Mouse (Mus musculus): ENCODE data around the gene Arrdc4. TPM values are rescaled to one million over a fixed set of nuclear protein-coding genes. Genes with fewer than 3 reads are reported as not detected.

Arrdc4 gene
- total and polyA plus RNA-seq, 3 experiments, result not detected

- Histone ChIP-seq H3K79me2 (ENCODE audit: control insufficient read depth, insufficient read depth, low read length, poor library complexity) (no peaks in the 10 kb centered on the region), H3K27ac (ENCODE audit: control insufficient read depth, low read depth, low read length) (no peak overlapping the region), H3K27me3 (ENCODE audit: control insufficient read depth in 1 of 2, insufficient read depth in 2 of 2, low read length in 2 of 2) (no peaks in the 10 kb centered on the region), H3K4me3 (ENCODE audit: control insufficient read depth in 1 of 2, insufficient read depth in 1 of 2, low read depth in 2 of 2, low read length in 2 of 2) (no peak overlapping the region), H3K9me3 (replicated peaks; ENCODE audit: insufficient read depth, low read length) (no peaks in the 10 kb centered on the region), H3K9ac (ENCODE audit: control insufficient read depth, low read depth, low read length, poor library complexity, severe bottlenecking) (no peak overlapping the region), H3K4me1 (ENCODE audit: control insufficient read depth in 1 of 2, insufficient read depth in 2 of 2, low read length in 2 of 2) (no peaks in the 10 kb centered on the region), H3K36me3 (ENCODE audit: control insufficient read depth in 1 of 2, insufficient read depth in 2 of 2, low read length in 2 of 2) (no peaks in the 10 kb centered on the region)
- no peak for DNase-seq (ENCODE audit: low read depth, low spot score)
- TF ChIP-seq ZNF384 (IDR thresholded peaks at IDR 0.05; ENCODE audit: low read depth, low read length) (no peak), GATA1 (IDR thresholded peaks at IDR 0.05; ENCODE audit: low read depth, low read length) (no peak), ELF1 (IDR thresholded peaks at IDR 0.05; ENCODE audit: low read depth, low read length) (no peak)
Observed at GRCm38 (mm10) chr7:68709319-68709573, 39.8 kb downstream of the Arrdc4 start.

GRCm38 (mm10) chr7:68708563-68709318, 40.3 kb downstream of the Arrdc4 start:
- H3K27ac ChIP-seq (ENCODE audit: control insufficient read depth, low read depth, low read length), result no peak overlapping the region
- no peaks in the 10 kb centered on the region for H3K4me1 ChIP-seq (ENCODE audit: control insufficient read depth in 1 of 2, insufficient read depth in 2 of 2, low read length in 2 of 2)
- no peak overlapping the region for H3K4me3 ChIP-seq (ENCODE audit: control insufficient read depth in 1 of 2, insufficient read depth in 1 of 2, low read depth in 2 of 2, low read length in 2 of 2)
- no peaks in the 10 kb centered on the region for H3K79me2 ChIP-seq (ENCODE audit: control insufficient read depth, insufficient read depth, low read length, poor library complexity)
- DNase-seq (ENCODE audit: low read depth, low spot score), result no peak
- H3K9me3 ChIP-seq (replicated peaks; ENCODE audit: insufficient read depth, low read length), result no peaks in the 10 kb centered on the region
- H3K36me3 ChIP-seq (ENCODE audit: control insufficient read depth in 1 of 2, insufficient read depth in 2 of 2, low read length in 2 of 2), result no peaks in the 10 kb centered on the region
- TF ChIP-seq MAX (IDR thresholded peaks at IDR 0.05; ENCODE audit: low read length) (no peak), MYC (IDR thresholded peaks at IDR 0.05; ENCODE audit: low read depth, low read length) (no peak), MAZ (IDR thresholded peaks at IDR 0.05; ENCODE audit: low read depth, low read length) (no peak), USF2 (IDR thresholded peaks at IDR 0.05; ENCODE audit: borderline replicate concordance in 1 of 2, insufficient read depth in 1 of 2, low read depth in 1 of 2, low read length in 2 of 2) (no peak), E2F4 (IDR thresholded peaks at IDR 0.05; ENCODE audit: borderline replicate concordance, low read depth, low read length) (no peak), GABPA (IDR thresholded peaks at IDR 0.05; ENCODE audit: low read depth, low read length) (no peak), UBTF (IDR thresholded peaks at IDR 0.05; ENCODE audit: borderline replicate concordance, insufficient read depth, low read depth, low read length) (no peak), MEF2A (IDR thresholded peaks at IDR 0.05; ENCODE audit: extremely low read depth, insufficient replicate concordance, low read depth, low read length, poor library complexity, severe bottlenecking) (no peak), NELFE (IDR thresholded peaks at IDR 0.05; ENCODE audit: low read depth, low read length) (no peak), USF1 (IDR thresholded peaks at IDR 0.05; ENCODE audit: low read depth, low read length) (no peak), MXI1 (IDR thresholded peaks at IDR 0.05; ENCODE audit: low read depth, low read length) (no peak), TBP (IDR thresholded peaks at IDR 0.05; ENCODE audit: low read depth, low read length) (no peak), MAFK (IDR thresholded peaks at IDR 0.05; ENCODE audit: borderline replicate concordance, low read depth, low read length) (no peak)
- no peak overlapping the region for H3K9ac ChIP-seq (ENCODE audit: control insufficient read depth, low read depth, low read length, poor library complexity, severe bottlenecking)
- H3K27me3 ChIP-seq (ENCODE audit: control insufficient read depth in 1 of 2, insufficient read depth in 2 of 2, low read length in 2 of 2), result no peaks in the 10 kb centered on the region
